Comparison of ENCODE assay signal across 9 mouse cellular contexts in genomic region chr9:41475326-41475725, GRCm38 (mm10).
A peak's percentile ranks its signal among the peaks of the same experiment; 100 is the strongest.
DNase-seq lines count a peak whose midpoint lies in the region; ATAC-seq lines count a peak whose summit lies in the region.
"Had no signal": no experiment of that assay in that cellular context is flagged by ENCODE, and none has a peak within 500 bp of the region (broad histone marks: within the 10 kb centered on the region; RNA-seq: fewer than 3 reads in every experiment).

No protein-coding gene starts in this region.

- H3K36me3 ChIP-seq in heart, embryonic 16.5 days (ENCODE audit: control insufficient read depth, insufficient read depth): no peaks in the 10 kb centered on the region
- H3K36me3 ChIP-seq in limb, embryonic 12.5 days: no peaks in the 10 kb centered on the region

- H3K4me3 ChIP-seq in heart, embryonic 16.5 days (ENCODE audit: low read length): peak overlapping the region; percentile 16; the same call in 1 of the 2 replicates
- H3K4me3 ChIP-seq in limb, embryonic 12.5 days (replicated peaks): peak overlapping the region; percentile 25

- ATAC-seq in heart, embryonic 16.5 days (replicated peaks; ENCODE audit: extremely low read depth, insufficient read depth, low FRiP score): peak; percentile 67
- no peak for ATAC-seq in limb, embryonic 12.5 days (ENCODE audit: insufficient number of reproducible peaks, insufficient read depth, low FRiP score, low TSS enrichment, low read depth)

- 52% methylated on average over 8 of the region's 8 CpGs for WGBS in heart, embryonic 16.5 days
- 87% methylated on average over 8 of the region's 8 CpGs for WGBS in limb, embryonic 12.5 days

- peaks cover 7% of the 10 kb centered on the region; the same call in 1 of the 2 replicates for H3K4me1 ChIP-seq in heart, embryonic 16.5 days (ENCODE audit: control insufficient read depth, insufficient read depth, low read length)
- peaks cover 29% of the 10 kb centered on the region for H3K4me1 ChIP-seq in limb, embryonic 12.5 days (replicated peaks)

- peak overlapping the region; percentile 57 for H3K9ac ChIP-seq in heart, embryonic 16.5 days (ENCODE audit: low read length)
- peak overlapping the region; percentile 47 for H3K9ac ChIP-seq in limb, embryonic 12.5 days (replicated peaks)
- H3K9ac ChIP-seq: liver, embryonic 14.5 days had no signal

- no peaks in the 10 kb centered on the region for H3K9me3 ChIP-seq in heart, embryonic 16.5 days (replicated peaks; ENCODE audit: control insufficient read depth, low read length)
- H3K9me3 ChIP-seq in limb, embryonic 12.5 days: no peaks in the 10 kb centered on the region

- peak overlapping the region; percentile 77 for H3K27ac ChIP-seq in heart, embryonic 16.5 days (ENCODE audit: low read length)
- H3K27ac ChIP-seq in limb, embryonic 12.5 days: peak overlapping the region; percentile 69
- H3K27ac ChIP-seq: liver, embryonic 14.5 days had no signal

- no peaks in the 10 kb centered on the region for H3K27me3 ChIP-seq in heart, embryonic 16.5 days (ENCODE audit: control insufficient read depth, insufficient read depth, low read length)
- H3K27me3 ChIP-seq in limb, embryonic 12.5 days: no peaks in the 10 kb centered on the region

- peak; percentile 26 for DNase-seq in urinary bladder, postnatal 14 days (ENCODE audit: low spot score)
- no peak for DNase-seq in urinary bladder, postnatal 25 days (ENCODE audit: low spot score)
- no peak for DNase-seq in MN1 (ENCODE audit: low spot score)
- DNase-seq in T-cell, adult 2 months (ENCODE audit: low spot score): no peak
- no peak for DNase-seq in spleen, adult 12 weeks (ENCODE audit: low spot score)
- no peak for DNase-seq in layer of hippocampus, adult 11-12 months (ENCODE audit: low spot score)

- H3K4me2 ChIP-seq in heart, embryonic 16.5 days (ENCODE audit: low read depth, low read length): peak overlapping the region; percentile 49
- H3K4me2 ChIP-seq in limb, embryonic 12.5 days: peak overlapping the region; percentile 52
